Mouse (Mus musculus): ENCODE measurements around the gene Fance. TPM values are rescaled to one million over a fixed set of nuclear protein-coding genes. Genes with fewer than 3 reads are reported as not detected.

Fance gene
- polyA plus RNA-seq, 1 experiment from 2014 or later: 22.6 TPM

GRCm38 (mm10) chr17:28280423-28280800 is 32.9 kb upstream of the Fance start:
- H3K36me3 ChIP-seq (ENCODE audit: poor library complexity, severe bottlenecking): no peaks in the 10 kb centered on the region
- H3K9me3 ChIP-seq (replicated peaks): no peaks in the 10 kb centered on the region
- no peak overlapping the region for H3K4me3 ChIP-seq
- 80% methylated on average over 7 of the region's 7 CpGs for WGBS
- peaks cover 2% of the 10 kb centered on the region; the same call in 1 of the 2 replicates for H3K4me1 ChIP-seq
- ATAC-seq: no peak
- H3K27me3 ChIP-seq: no peaks in the 10 kb centered on the region
- H3K4me2 ChIP-seq: no peak overlapping the region
- H3K27ac ChIP-seq: no peak overlapping the region
- no peak overlapping the region for H3K9ac ChIP-seq

- no peaks in the 10 kb centered on the region for H3K27me3 ChIP-seq
- H3K4me3 ChIP-seq: no peak overlapping the region
- ATAC-seq: no peak
- H3K36me3 ChIP-seq (ENCODE audit: poor library complexity, severe bottlenecking): no peaks in the 10 kb centered on the region
- H3K9me3 ChIP-seq (replicated peaks): no peaks in the 10 kb centered on the region
- H3K4me1 ChIP-seq: peaks cover 4% of the 10 kb centered on the region; the same call in 1 of the 2 replicates
- H3K27ac ChIP-seq: no peak overlapping the region
- WGBS: 43% methylated on average over 5 of the region's 5 CpGs
- no peak overlapping the region for H3K4me2 ChIP-seq
- H3K9ac ChIP-seq: no peak overlapping the region
Observed at GRCm38 (mm10) chr17:28280831-28281377, 32.4 kb upstream of the Fance start.

- Histone ChIP-seq H3K4me3 (no peak overlapping the region), H3K4me2 (no peak overlapping the region), H3K27me3 (no peaks in the 10 kb centered on the region), H3K4me1 (peaks cover 7% of the 10 kb centered on the region; the same call in 1 of the 2 replicates), H3K36me3 (ENCODE audit: poor library complexity, severe bottlenecking) (no peaks in the 10 kb centered on the region), H3K9me3 (replicated peaks) (no peaks in the 10 kb centered on the region), H3K27ac (no peak overlapping the region), H3K9ac (no peak overlapping the region)
- no peak for ATAC-seq
- 94% methylated on average over 7 of the region's 7 CpGs for WGBS
Observed at GRCm38 (mm10) chr17:28281866-28282441, 31.4 kb upstream of the Fance start.

GRCm38 (mm10) chr17:28283199-28283598 is 30.1 kb upstream of the Fance start:
- H3K9me3 ChIP-seq (replicated peaks): no peaks in the 10 kb centered on the region
- H3K4me1 ChIP-seq: peaks cover 7% of the 10 kb centered on the region; the same call in 1 of the 2 replicates
- no peak overlapping the region for H3K4me2 ChIP-seq
- WGBS: 90% methylated on average over 10 of the region's 10 CpGs
- H3K27me3 ChIP-seq: no peaks in the 10 kb centered on the region
- no peak overlapping the region for H3K4me3 ChIP-seq
- no peaks in the 10 kb centered on the region for H3K36me3 ChIP-seq (ENCODE audit: poor library complexity, severe bottlenecking)
- H3K9ac ChIP-seq: no peak overlapping the region
- ATAC-seq: no peak
- H3K27ac ChIP-seq: no peak overlapping the region

GRCm38 (mm10) chr17:28286133-28286532 is 27.2 kb upstream of the Fance start:
- H3K36me3 ChIP-seq (ENCODE audit: poor library complexity, severe bottlenecking): no peaks in the 10 kb centered on the region

GRCm38 (mm10) chr17:28286964-28287363 is 26.4 kb upstream of the Fance start:
- no peak for ATAC-seq
- Histone ChIP-seq H3K36me3 (ENCODE audit: poor library complexity, severe bottlenecking) (no peaks in the 10 kb centered on the region), H3K9ac (no peak overlapping the region), H3K4me1 (peaks cover 5% of the 10 kb centered on the region; the same call in 1 of the 2 replicates), H3K27ac (no peak overlapping the region), H3K4me2 (no peak overlapping the region), H3K9me3 (replicated peaks) (no peaks in the 10 kb centered on the region), H3K27me3 (no peaks in the 10 kb centered on the region), H3K4me3 (no peak overlapping the region)
- WGBS: 41% methylated on average over 5 of the region's 5 CpGs

More at GRCm38 (mm10) chr17:28286133-28286532, 27.2 kb upstream of the Fance start:
- WGBS: 85% methylated on average over 10 of the region's 10 CpGs
- Histone ChIP-seq H3K27me3 (no peaks in the 10 kb centered on the region), H3K9me3 (replicated peaks) (no peaks in the 10 kb centered on the region), H3K4me1 (peaks cover 5% of the 10 kb centered on the region; the same call in 1 of the 2 replicates), H3K4me2 (no peak overlapping the region), H3K4me3 (no peak overlapping the region), H3K9ac (no peak overlapping the region), H3K27ac (no peak overlapping the region)
- no peak for ATAC-seq

- no peak overlapping the region for H3K27ac ChIP-seq
- 67% methylated on average over 8 of the region's 8 CpGs for WGBS
Observed at GRCm38 (mm10) chr17:28287578-28287977, 25.7 kb upstream of the Fance start.

GRCm38 (mm10) chr17:28287980-28288379 is 25.3 kb upstream of the Fance start:
- H3K4me3 ChIP-seq: no peak overlapping the region
- no peak overlapping the region for H3K9ac ChIP-seq
- WGBS: 72% methylated on average over 5 of the region's 5 CpGs
- H3K27me3 ChIP-seq: no peaks in the 10 kb centered on the region
- H3K36me3 ChIP-seq (ENCODE audit: poor library complexity, severe bottlenecking): no peaks in the 10 kb centered on the region
- no peak for ATAC-seq
- no peak overlapping the region for H3K4me2 ChIP-seq
- H3K4me1 ChIP-seq: peaks cover 5% of the 10 kb centered on the region; the same call in 1 of the 2 replicates
- 0 out of 2 replicates have a peak, but pooled peaks cover 3% of the 10 kb centered on the region for H3K9me3 ChIP-seq (replicated peaks)
- H3K27ac ChIP-seq: no peak overlapping the region

More at GRCm38 (mm10) chr17:28287578-28287977, 25.7 kb upstream of the Fance start:
- H3K4me3 ChIP-seq: no peak overlapping the region
- H3K9me3 ChIP-seq (replicated peaks): 0 out of 2 replicates have a peak, but pooled peaks cover 3% of the 10 kb centered on the region
- ATAC-seq: no peak
- H3K36me3 ChIP-seq (ENCODE audit: poor library complexity, severe bottlenecking): no peaks in the 10 kb centered on the region
- H3K27me3 ChIP-seq: no peaks in the 10 kb centered on the region
- no peak overlapping the region for H3K9ac ChIP-seq
- peaks cover 5% of the 10 kb centered on the region; the same call in 1 of the 2 replicates for H3K4me1 ChIP-seq
- H3K4me2 ChIP-seq: no peak overlapping the region

- Histone ChIP-seq H3K4me2 (no peak overlapping the region), H3K9me3 (replicated peaks) (0 out of 2 replicates have a peak, but pooled peaks cover 3% of the 10 kb centered on the region), H3K9ac (no peak overlapping the region), H3K36me3 (ENCODE audit: poor library complexity, severe bottlenecking) (no peaks in the 10 kb centered on the region), H3K4me3 (no peak overlapping the region), H3K27me3 (no peaks in the 10 kb centered on the region), H3K4me1 (peaks cover 13% of the 10 kb centered on the region), H3K27ac (no peak overlapping the region)
- WGBS: 70% methylated on average over 3 of the region's 3 CpGs
- no peak for ATAC-seq
Observed at GRCm38 (mm10) chr17:28290262-28290661, 23.1 kb upstream of the Fance start.

- peaks cover 13% of the 10 kb centered on the region for H3K4me1 ChIP-seq
- H3K4me3 ChIP-seq: no peak overlapping the region
- H3K9me3 ChIP-seq (replicated peaks): 0 out of 2 replicates have a peak, but pooled peaks cover 3% of the 10 kb centered on the region
- H3K27me3 ChIP-seq: no peaks in the 10 kb centered on the region
- no peaks in the 10 kb centered on the region for H3K36me3 ChIP-seq (ENCODE audit: poor library complexity, severe bottlenecking)
- no peak overlapping the region for H3K9ac ChIP-seq
- WGBS: 86% methylated on average over 11 of the region's 11 CpGs
- ATAC-seq: no peak
- H3K27ac ChIP-seq: no peak overlapping the region
- no peak overlapping the region for H3K4me2 ChIP-seq
Observed at GRCm38 (mm10) chr17:28290671-28291070, 22.6 kb upstream of the Fance start.

GRCm38 (mm10) chr17:28291346-28291745 is 22.0 kb upstream of the Fance start:
- no peaks in the 10 kb centered on the region for H3K36me3 ChIP-seq (ENCODE audit: poor library complexity, severe bottlenecking)
- no peak overlapping the region for H3K9ac ChIP-seq
- H3K4me3 ChIP-seq: no peak overlapping the region
- H3K27me3 ChIP-seq: no peaks in the 10 kb centered on the region
- no peak overlapping the region for H3K4me2 ChIP-seq
- WGBS: 81% methylated on average over 7 of the region's 7 CpGs
- H3K4me1 ChIP-seq: peaks cover 10% of the 10 kb centered on the region
- ATAC-seq: no peak
- H3K9me3 ChIP-seq (replicated peaks): 0 out of 2 replicates have a peak, but pooled peaks cover 3% of the 10 kb centered on the region
- no peak overlapping the region for H3K27ac ChIP-seq

GRCm38 (mm10) chr17:28293716-28294115 is 19.6 kb upstream of the Fance start:
- Histone ChIP-seq H3K4me3 (no peak overlapping the region), H3K27ac (no peak overlapping the region), H3K9me3 (replicated peaks) (0 out of 2 replicates have a peak, but pooled peaks cover 3% of the 10 kb centered on the region), H3K4me2 (no peak overlapping the region), H3K9ac (no peak overlapping the region), H3K36me3 (ENCODE audit: poor library complexity, severe bottlenecking) (peaks cover 4% of the 10 kb centered on the region), H3K27me3 (no peaks in the 10 kb centered on the region), H3K4me1 (peaks cover 10% of the 10 kb centered on the region; the same call in 1 of the 2 replicates)
- no peak for ATAC-seq
- WGBS: 80% methylated on average over 4 of the region's 4 CpGs
